Mouse (Mus musculus) olfactory bulb, adult 2 months (tissue): ENCODE measurements at regions not wholly inside any gene's neighbourhood (a gene's known extent, or its start where the extent isn't known, plus 50 kb on each side); places are given as distances from the start of the nearest gene placed in this dataset.

Source experiments
- CTCF ChIP-seq: fragments of 200-500 bp; IDR thresholded peaks from 2 replicates; pipeline ENCODE4 v1.5.1; 2012; ENCODE audit warnings: low read depth, mild to moderate bottlenecking, low read length, moderate library complexity; ENCODE audit not compliant: insufficient read depth
- POLR2A ChIP-seq: fragments of 200-500 bp; IDR thresholded peaks from 2 replicates; pipeline ENCODE4 v1.6.1; 2012; ENCODE audit warnings: mild to moderate bottlenecking, low read depth, low read length, moderate library complexity; ENCODE audit not compliant: insufficient read depth

GRCm38 (mm10) chr14:102859361-102859871, 123.0 kb downstream of the Kctd12 start:
- no peak for TF ChIP-seq CTCF
- no peak for TF ChIP-seq POLR2A
